Mouse (Mus musculus): ENCODE measurements around the gene H2-Ke6.
"Not testable (repeated sequence)": the region's sequence is repeated elsewhere in the genome, so short reads cannot be mapped to it uniquely, and the experiment has no call there.

- not testable (repeated sequence) for TF ChIP-seq EP300 (optimal IDR thresholded peaks at IDR 0.05); CTCF (IDR thresholded peaks at IDR 0.05; ENCODE audit: low read depth)
These were observed 27.1 kb downstream of the H2-Ke6 start for GRCm38 (mm10) chr17:34000796-34001195.
